Comparison of ENCODE assay signal across 9 mouse cellular contexts in the genomic region with DNA sequence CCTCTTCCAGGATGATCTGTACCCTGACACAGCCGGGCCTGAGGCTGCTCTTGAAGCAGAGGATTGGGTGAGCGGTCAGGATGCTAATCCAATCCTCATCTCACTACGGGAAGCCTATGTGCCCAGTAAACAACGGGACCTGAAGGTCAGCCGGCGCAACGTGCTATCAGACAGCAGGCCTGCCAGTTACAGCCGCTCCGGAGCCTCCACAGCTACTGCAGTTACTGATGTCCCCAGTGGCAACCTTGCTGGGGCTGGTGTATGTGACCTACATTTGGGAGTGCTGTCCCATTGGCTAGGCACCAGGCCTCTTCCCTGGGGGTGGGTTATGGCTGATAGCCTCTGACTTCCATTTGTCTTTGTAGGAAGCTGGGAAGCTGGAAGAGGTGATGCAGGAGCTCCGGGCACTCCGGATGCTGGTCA. TPM values are rescaled to one million over a fixed set of nuclear protein-coding genes. Genes with fewer than 3 reads are reported as not detected.
DNase-seq lines count a peak whose midpoint lies in the region; ATAC-seq and TF ChIP-seq lines count a peak whose summit lies in the region.
"Had no signal": no experiment of that assay in that cellular context is flagged by ENCODE, and none has a peak within 500 bp of the region (broad histone marks: within the 10 kb centered on the region; RNA-seq: fewer than 3 reads in every experiment).

Gene Ptprcap (plus strand): TSS at position 373 of the 423 bp plus-strand sequence.

- H3K4me3 ChIP-seq in midbrain, postnatal 0 days (ENCODE audit: low read depth, low read length), result no peak within 1 kb of the TSS
- H3K4me3 ChIP-seq in midbrain, embryonic 10.5 days, result no peak within 1 kb of the TSS
- H3K4me3 ChIP-seq in heart, embryonic 16.5 days (ENCODE audit: low read length), result no peak within 1 kb of the TSS; the same call in 1 of the 2 replicates
- H3K4me3 ChIP-seq in neural tube, embryonic 15.5 days (replicated peaks), result no peak within 1 kb of the TSS
- H3K4me3 ChIP-seq in forebrain, embryonic 15.5 days, result no peak within 1 kb of the TSS
- H3K4me3 ChIP-seq: limb, embryonic 13.5 days had no signal

- H3K9me3 ChIP-seq in midbrain, postnatal 0 days (ENCODE audit: low read length), result no peaks in the 10 kb centered on the region
- no peaks in the 10 kb centered on the region for H3K9me3 ChIP-seq in midbrain, embryonic 10.5 days (replicated peaks)
- no peaks in the 10 kb centered on the region for H3K9me3 ChIP-seq in heart, embryonic 16.5 days (replicated peaks; ENCODE audit: control insufficient read depth, low read length)
- H3K9me3 ChIP-seq in neural tube, embryonic 15.5 days (replicated peaks), result no peaks in the 10 kb centered on the region
- H3K9me3 ChIP-seq in forebrain, embryonic 15.5 days, result no peaks in the 10 kb centered on the region
- H3K9me3 ChIP-seq: limb, embryonic 13.5 days had no signal

- 0 out of 2 replicates have a peak within 1 kb of the TSS, but pooled peaks have one; percentile 4 for H3K27ac ChIP-seq in midbrain, postnatal 0 days (ENCODE audit: low read depth, low read length)
- no peak within 1 kb of the TSS; the same call in 1 of the 2 replicates for H3K27ac ChIP-seq in midbrain, embryonic 10.5 days (replicated peaks)
- no peak within 1 kb of the TSS for H3K27ac ChIP-seq in heart, embryonic 16.5 days (ENCODE audit: low read length)
- peak within 1 kb of the TSS; percentile 3; the same call in 1 of the 2 replicates for H3K27ac ChIP-seq in neural tube, embryonic 15.5 days (replicated peaks)
- no peak within 1 kb of the TSS for H3K27ac ChIP-seq in forebrain, embryonic 15.5 days (replicated peaks)
- H3K27ac ChIP-seq: limb, embryonic 13.5 days had no signal

- H3K4me2 ChIP-seq in midbrain, postnatal 0 days (ENCODE audit: low read depth, low read length, poor library complexity, severe bottlenecking), result no peak within 1 kb of the TSS
- H3K4me2 ChIP-seq in heart, embryonic 16.5 days (ENCODE audit: low read depth, low read length), result no peak within 1 kb of the TSS
- no peak within 1 kb of the TSS for H3K4me2 ChIP-seq in neural tube, embryonic 15.5 days
- H3K4me2 ChIP-seq in forebrain, embryonic 15.5 days (replicated peaks), result no peak within 1 kb of the TSS
- H3K4me2 ChIP-seq: limb, embryonic 13.5 days had no signal

- TF ChIP-seq CTCF in midbrain, postnatal 0 days (IDR thresholded peaks at IDR 0.05), result no peak

- no peak for DNase-seq in cerebellum, postnatal 4 days (ENCODE audit: low spot score in 2 of 2)
- peak; percentile 33 for DNase-seq in midbrain, postnatal 0 days (ENCODE audit: low spot score)
- DNase-seq in midbrain, embryonic 10.5 days (ENCODE audit: low spot score), result no peak
- no peak for DNase-seq in urinary bladder, postnatal 14 days (ENCODE audit: low spot score)

- ATAC-seq in cerebellum, adult (ENCODE audit: insufficient number of reproducible peaks, low FRiP score, low TSS enrichment), result peak; percentile 54; the same call in 1 of the 2 replicates
- ATAC-seq in midbrain, postnatal 0 days (ENCODE audit: low FRiP score), result no peak
- no peak for ATAC-seq in heart, embryonic 16.5 days (replicated peaks; ENCODE audit: extremely low read depth, insufficient read depth, low FRiP score)
- no peak for ATAC-seq in neural tube, embryonic 15.5 days (ENCODE audit: low FRiP score)
- no peak for ATAC-seq in forebrain, embryonic 15.5 days (replicated peaks)

- peaks cover 52% of the 10 kb centered on the region for H3K36me3 ChIP-seq in midbrain, postnatal 0 days (ENCODE audit: insufficient read depth, low read length)
- H3K36me3 ChIP-seq in midbrain, embryonic 10.5 days, result peaks cover 73% of the 10 kb centered on the region
- H3K36me3 ChIP-seq in heart, embryonic 16.5 days (ENCODE audit: control insufficient read depth, insufficient read depth), result peaks cover 20% of the 10 kb centered on the region
- H3K36me3 ChIP-seq in neural tube, embryonic 15.5 days, result peaks cover 48% of the 10 kb centered on the region
- peaks cover 27% of the 10 kb centered on the region for H3K36me3 ChIP-seq in forebrain, embryonic 15.5 days

- no peaks in the 10 kb centered on the region for H3K27me3 ChIP-seq in midbrain, postnatal 0 days (ENCODE audit: insufficient read depth, low read length)
- H3K27me3 ChIP-seq in midbrain, embryonic 10.5 days (ENCODE audit: low read depth, poor library complexity, severe bottlenecking), result no peaks in the 10 kb centered on the region
- no peaks in the 10 kb centered on the region for H3K27me3 ChIP-seq in heart, embryonic 16.5 days (ENCODE audit: control insufficient read depth, insufficient read depth, low read length)
- no peaks in the 10 kb centered on the region for H3K27me3 ChIP-seq in neural tube, embryonic 15.5 days (replicated peaks)
- no peaks in the 10 kb centered on the region for H3K27me3 ChIP-seq in forebrain, embryonic 15.5 days
- H3K27me3 ChIP-seq: limb, embryonic 13.5 days had no signal

- WGBS in midbrain, postnatal 0 days, result 72% methylated on average over 11 of the region's 11 CpGs
- WGBS in midbrain, embryonic 10.5 days, result 75% methylated on average over 11 of the region's 11 CpGs
- 56% methylated on average over 11 of the region's 11 CpGs for WGBS in heart, embryonic 16.5 days
- 74% methylated on average over 11 of the region's 11 CpGs for WGBS in neural tube, embryonic 15.5 days
- whole genome bisulfite sequencing in forebrain, embryonic 15.5 days, result 80% methylated on average over 11 of the region's 11 CpGs

- peaks cover 7% of the 10 kb centered on the region; the same call in 1 of the 2 replicates for H3K4me1 ChIP-seq in midbrain, postnatal 0 days (ENCODE audit: insufficient read depth, low read length)
- peaks cover 31% of the 10 kb centered on the region for H3K4me1 ChIP-seq in midbrain, embryonic 10.5 days
- H3K4me1 ChIP-seq in heart, embryonic 16.5 days (ENCODE audit: control insufficient read depth, insufficient read depth, low read length), result peaks cover 12% of the 10 kb centered on the region
- peaks cover 25% of the 10 kb centered on the region for H3K4me1 ChIP-seq in neural tube, embryonic 15.5 days
- peaks cover 16% of the 10 kb centered on the region for H3K4me1 ChIP-seq in forebrain, embryonic 15.5 days

- no peak within 1 kb of the TSS for H3K9ac ChIP-seq in midbrain, postnatal 0 days (replicated peaks; ENCODE audit: low read length, poor library complexity, severe bottlenecking)
- H3K9ac ChIP-seq in heart, embryonic 16.5 days (ENCODE audit: low read length), result no peak within 1 kb of the TSS
- H3K9ac ChIP-seq in neural tube, embryonic 15.5 days (replicated peaks), result no peak within 1 kb of the TSS
- no peak within 1 kb of the TSS for H3K9ac ChIP-seq in forebrain, embryonic 15.5 days (replicated peaks)

RNA-seq across cellular contexts. Expression of gene Ptprcap, which starts in this region (rescaled TPM):
- 0.38 TPM in 1 of 2 replicates, not detected in the other for total RNA-seq in midbrain, postnatal 0 days (2014; rRNA removed)
- 0.28 TPM in 1 of 2 replicates, not detected in the other for polyA plus RNA-seq in midbrain, postnatal 0 days (2015; fragmentation: Nextera tagmentation; extraction: Ambion mirVana)
- polyA plus RNA-seq in midbrain, embryonic 10.5 days (2016; fragmentation: Nextera tagmentation; extraction: Ambion mirVana), result 0.67 TPM in 1 of 2 replicates, not detected in the other
- 25.3 and 71.1 TPM in 2 replicates for polyA plus RNA-seq in heart, embryonic 16.5 days (2015; fragmentation: Nextera tagmentation; extraction: Ambion mirVana)
- polyA plus RNA-seq in neural tube, embryonic 15.5 days (2015; fragmentation: Nextera tagmentation; extraction: Ambion mirVana), result 1.0 and 52.3 TPM in 2 replicates
- 0.59 and 1.1 TPM in 2 replicates for polyA plus RNA-seq in forebrain, embryonic 15.5 days (2015; fragmentation: Nextera tagmentation; extraction: Ambion mirVana)

Comparison
In these comparisons a context has a peak if more than half of its experiments do, and no peak if none do; other contexts are left out.
1. Peak in DNase-seq and H3K27ac ChIP-seq in midbrain, postnatal 0 days; RNA of the gene not detected or under 1 TPM.